Mouse (Mus musculus) liver, adult 2 months (tissue): ENCODE results near the gene Kcnmb2. TPM values are rescaled to one million over a fixed set of nuclear protein-coding genes. Genes with fewer than 3 reads are reported as not detected.
A peak's percentile ranks its signal among the peaks of the same experiment; 100 is the strongest.

ENCODE experiments used
- DNase-seq: peaks from one replicate; pipeline ENCODE4 v3.0.0-alpha.2; 2011; ENCODE audit warnings: low read depth, low spot score; ENCODE audit errors: extremely low read depth
- H3K27ac ChIP-seq: fragments of 200-500 bp; replicated peaks from 2 replicates; pipeline ENCODE4 v1.5.1; 2012; ENCODE audit warnings: low read depth, mild to moderate bottlenecking, control low read depth, inconsistent platforms, low read length; ENCODE audit not compliant: insufficient read depth
- H3K27me3 ChIP-seq: fragments of 200-500 bp; 2 replicates; pipeline ENCODE4 v1.6.1; 2012; ENCODE audit warnings: mild to moderate bottlenecking, moderate library complexity, low read length, inconsistent platforms; ENCODE audit not compliant: control insufficient read depth, insufficient read depth
- H3K36me3 ChIP-seq: fragments of 200-500 bp; 2 replicates; pipeline ENCODE4 v1.6.1; 2012; ENCODE audit warnings: low read length, inconsistent platforms; ENCODE audit not compliant: control insufficient read depth, insufficient read depth
- H3K4me1 ChIP-seq: fragments of 200-500 bp; 2 replicates; pipeline ENCODE4 v1.6.1; 2011; ENCODE audit warnings: low read length; ENCODE audit not compliant: control insufficient read depth, insufficient read depth
- H3K4me3 ChIP-seq: fragments of 200-500 bp; 2 replicates; pipeline ENCODE4 v1.5.1; 2011; ENCODE audit warnings: low read depth, mild to moderate bottlenecking, control low read depth, low read length, moderate library complexity; ENCODE audit not compliant: insufficient read depth
- H3K79me2 ChIP-seq: fragments of 200-500 bp; 2 replicates; pipeline ENCODE4 v1.6.1; 2012; ENCODE audit warnings: inconsistent platforms, mild to moderate bottlenecking, low read length, moderate library complexity; ENCODE audit not compliant: control insufficient read depth, insufficient read depth
- H3K9ac ChIP-seq: fragments of 200-500 bp; 2 replicates; pipeline ENCODE4 v1.6.1; 2012; ENCODE audit warnings: low read depth, mild to moderate bottlenecking, control low read depth, inconsistent platforms, low read length
- CTCF ChIP-seq: fragments of 200-500 bp; IDR thresholded peaks from 2 replicates; pipeline ENCODE4 v1.5.1; 2011; ENCODE audit warnings: low read depth, low read length, control low read depth
- POLR2A ChIP-seq: fragments of 200-500 bp; IDR thresholded peaks from 2 replicates; pipeline ENCODE4 v1.6.1; 2011; ENCODE audit warnings: low read length, control low read depth; ENCODE audit not compliant: insufficient read depth; ENCODE audit errors: extremely low read depth
- WGBS: fragments of 180-500 bp; shearing (Covaris S2); methylation state at CpG from one replicate; pipeline ENCODE4 v1.1.7; 2018; 5-methylcytosine and 5-hydroxymethylcytosine counted together
- polyA plus RNA-seq: library from polyadenylated mRNA; depleted of rRNA; stranded (reverse); fragments of >200 nt; gene quantifications from 2 replicates; pipeline ENCODE4 v1.2.3, GENCODE M21; 2012
- total RNA-seq: library from RNA; depleted of rRNA; stranded (reverse); fragments of >200 nt; gene quantifications from 2 replicates; pipeline ENCODE4 v1.2.3, GENCODE M21; 2014

The Kcnmb2 gene
- total and polyA plus RNA-seq, 2 experiments, result 0.05 TPM; not detected in 1

DNA sequence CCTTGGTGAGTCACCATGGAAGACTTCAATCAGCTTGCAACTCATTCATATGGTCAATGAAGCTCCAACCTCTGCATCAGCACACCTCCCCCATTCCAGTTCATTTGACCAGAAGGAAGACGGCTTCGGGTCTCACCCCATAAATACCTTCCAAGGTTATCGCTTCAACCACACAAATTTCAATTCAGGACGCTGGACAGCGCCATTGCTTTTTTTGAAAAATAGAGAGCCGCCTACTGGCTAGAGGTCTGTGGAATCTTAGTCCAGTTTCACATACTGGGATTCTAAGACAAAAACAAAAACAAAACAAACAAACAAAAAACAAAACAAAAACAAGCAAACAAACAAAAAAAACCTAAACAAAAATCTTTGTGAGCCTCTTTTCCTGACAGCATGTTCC lies 39.2 kb downstream of the Kcnmb2 start:
- H3K4me1 ChIP-seq, result no peaks in the 10 kb centered on the region
- no peaks in the 10 kb centered on the region for H3K36me3 ChIP-seq
- H3K4me3 ChIP-seq, result no peak overlapping the region
- DNase-seq, result no peak
- no peak for TF ChIP-seq POLR2A
- no peak for TF ChIP-seq CTCF
- no peaks in the 10 kb centered on the region for H3K27me3 ChIP-seq
- no peak overlapping the region for H3K27ac ChIP-seq
- no peak overlapping the region for H3K9ac ChIP-seq
- 19% methylated on average over 6 of the region's 6 CpGs for WGBS
- H3K79me2 ChIP-seq, result no peaks in the 10 kb centered on the region

DNA sequence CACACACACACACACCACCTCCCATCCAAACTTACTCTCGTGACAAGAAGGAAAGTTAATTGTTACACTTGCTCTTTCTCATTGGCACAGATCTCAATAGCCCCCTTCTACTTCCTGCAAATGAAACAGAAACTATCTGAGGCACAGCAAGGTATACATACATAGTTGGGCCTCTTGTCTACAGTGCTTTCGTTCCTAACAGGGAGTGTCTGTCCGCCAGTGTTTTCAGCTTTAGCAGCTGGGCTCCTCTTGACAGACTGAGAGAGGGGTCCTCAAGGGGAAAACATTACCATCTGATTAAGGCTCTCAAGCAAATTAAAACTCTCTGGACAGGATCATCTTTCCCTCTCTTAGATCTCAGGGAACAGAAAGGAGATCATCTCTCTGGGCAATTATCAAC lies 51.9 kb downstream of the Kcnmb2 start:
- H3K27ac ChIP-seq, result no peak overlapping the region
- WGBS, result 67% methylated on average over 3 of the region's 3 CpGs
- TF ChIP-seq POLR2A (no peak), CTCF (no peak)
- no peak overlapping the region for H3K4me3 ChIP-seq
- no peaks in the 10 kb centered on the region for H3K27me3 ChIP-seq
- H3K79me2 ChIP-seq, result no peaks in the 10 kb centered on the region
- no peak for DNase-seq
- no peak overlapping the region for H3K9ac ChIP-seq
- no peaks in the 10 kb centered on the region for H3K4me1 ChIP-seq
- no peaks in the 10 kb centered on the region for H3K36me3 ChIP-seq

DNA sequence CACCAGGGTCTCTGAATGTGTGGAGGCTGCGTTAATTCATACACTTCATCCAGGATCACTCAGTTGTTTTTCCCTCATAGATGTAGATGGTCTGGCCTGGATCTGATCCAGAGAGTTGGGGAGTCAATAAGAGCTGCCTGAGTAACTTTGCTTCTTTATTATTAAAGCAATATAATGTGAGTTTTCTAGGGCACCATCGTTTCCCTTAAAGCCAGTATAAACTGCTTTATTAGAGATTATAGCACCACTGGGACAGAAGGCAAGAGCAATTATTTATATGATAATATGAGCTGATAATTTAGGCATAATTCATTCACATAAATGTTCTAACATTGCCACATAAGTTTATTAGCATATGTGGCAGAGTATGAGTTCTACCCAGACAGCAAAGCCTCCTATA lies 52.7 kb downstream of the Kcnmb2 start:
- whole genome bisulfite sequencing, result 81% methylated on average over 2 of the region's 2 CpGs
- H3K27ac ChIP-seq, result no peak overlapping the region
- H3K36me3 ChIP-seq, result no peaks in the 10 kb centered on the region
- no peak overlapping the region for H3K9ac ChIP-seq
- no peaks in the 10 kb centered on the region for H3K4me1 ChIP-seq
- DNase-seq, result no peak
- H3K27me3 ChIP-seq, result no peaks in the 10 kb centered on the region
- TF ChIP-seq CTCF (no peak), POLR2A (no peak)
- H3K79me2 ChIP-seq, result no peaks in the 10 kb centered on the region
- no peak overlapping the region for H3K4me3 ChIP-seq

DNA sequence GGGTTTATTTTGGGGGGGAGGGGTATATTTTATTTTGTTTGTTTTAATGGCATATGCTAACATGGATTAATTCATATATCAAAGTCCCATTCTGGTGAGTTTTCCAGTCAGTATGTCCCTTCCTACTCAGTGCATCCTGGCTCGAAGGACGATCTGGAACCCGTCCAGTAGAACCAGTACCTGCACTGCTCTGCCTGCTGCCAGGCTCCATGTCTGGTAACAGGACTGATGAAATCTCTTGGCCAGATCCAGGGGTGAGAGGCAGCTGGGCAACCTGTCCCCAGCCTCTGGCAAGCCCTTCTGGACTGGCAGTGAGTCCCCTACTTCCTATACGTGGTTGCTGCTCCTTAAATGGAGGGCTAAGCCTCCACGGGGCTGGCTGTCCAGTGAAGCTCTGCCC lies 57.5 kb downstream of the Kcnmb2 start:
- Histone ChIP-seq H3K27ac (no peak overlapping the region), H3K36me3 (no peaks in the 10 kb centered on the region), H3K27me3 (no peaks in the 10 kb centered on the region), H3K4me3 (no peak overlapping the region), H3K79me2 (no peaks in the 10 kb centered on the region), H3K4me1 (no peaks in the 10 kb centered on the region), H3K9ac (no peak overlapping the region)
- WGBS, result 75% methylated on average over 5 of the region's 5 CpGs
- peak; percentile 1 for DNase-seq
- TF ChIP-seq CTCF, result no peak
- TF ChIP-seq POLR2A, result no peak

DNA sequence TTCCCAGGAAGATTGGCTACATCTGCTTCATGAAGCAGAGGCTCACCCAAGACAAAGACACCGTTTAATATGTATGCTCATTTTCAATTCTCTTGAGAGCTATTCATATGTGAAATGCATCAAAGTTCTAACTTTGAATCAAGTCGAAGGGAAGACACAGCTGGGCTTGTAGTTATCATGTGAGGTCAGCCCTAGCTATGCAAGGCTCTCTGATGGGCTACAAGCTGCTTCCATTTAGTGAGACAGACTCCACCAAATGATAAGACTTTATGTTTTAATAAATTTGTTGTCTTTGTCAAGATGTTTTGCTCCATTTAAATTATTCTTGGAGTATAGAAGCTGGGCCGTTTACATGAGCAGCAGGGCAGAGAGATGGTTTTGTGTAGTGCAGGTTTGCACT lies 58.9 kb downstream of the Kcnmb2 start:
- H3K9ac ChIP-seq, result no peak overlapping the region
- no peak overlapping the region for H3K27ac ChIP-seq
- H3K79me2 ChIP-seq, result no peaks in the 10 kb centered on the region
- H3K4me1 ChIP-seq, result no peaks in the 10 kb centered on the region
- no peak overlapping the region for H3K4me3 ChIP-seq
- TF ChIP-seq POLR2A (no peak), CTCF (no peak)
- H3K36me3 ChIP-seq, result no peaks in the 10 kb centered on the region
- 70% methylated on average over 3 of the region's 3 CpGs for WGBS
- DNase-seq, result no peak
- no peaks in the 10 kb centered on the region for H3K27me3 ChIP-seq

DNA sequence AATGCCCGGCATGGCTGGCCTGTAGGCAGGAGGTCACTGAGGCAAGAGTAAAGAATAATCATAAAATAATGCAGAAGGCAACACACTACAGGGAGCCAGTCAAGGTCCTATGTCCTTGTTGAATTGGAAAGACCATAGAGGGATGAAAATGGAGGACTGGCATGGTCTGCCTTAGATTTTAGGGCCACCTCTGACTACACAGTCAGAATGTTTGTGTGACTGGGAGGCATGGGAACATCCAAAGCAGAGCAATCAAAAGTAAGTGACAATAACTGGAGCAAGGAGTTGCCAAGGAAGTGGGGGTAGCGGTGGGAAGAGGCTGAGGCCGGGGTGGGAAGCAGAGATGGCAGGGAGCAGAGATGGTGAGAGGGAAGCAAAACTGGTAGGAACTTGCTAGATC lies 60.8 kb downstream of the Kcnmb2 start:
- no peak for DNase-seq

More for the DNA sequence above, 60.8 kb downstream of the Kcnmb2 start:
- 96% methylated on average over 3 of the region's 3 CpGs for WGBS
- no peaks in the 10 kb centered on the region for H3K4me1 ChIP-seq
- H3K79me2 ChIP-seq, result no peaks in the 10 kb centered on the region
- no peak overlapping the region for H3K27ac ChIP-seq
- no peaks in the 10 kb centered on the region for H3K27me3 ChIP-seq
- H3K4me3 ChIP-seq, result no peak overlapping the region
- TF ChIP-seq CTCF (no peak), POLR2A (no peak)
- H3K36me3 ChIP-seq, result no peaks in the 10 kb centered on the region
- H3K9ac ChIP-seq, result no peak overlapping the region
